Mouse (Mus musculus): ENCODE measurements around the gene Spg7. TPM values are rescaled to one million over a fixed set of nuclear protein-coding genes. Genes with fewer than 3 reads are reported as not detected.

Spg7 gene
- total and polyA plus RNA-seq, 3 experiments, result 28.9 to 36.0 TPM; not detected in 1

DNA sequence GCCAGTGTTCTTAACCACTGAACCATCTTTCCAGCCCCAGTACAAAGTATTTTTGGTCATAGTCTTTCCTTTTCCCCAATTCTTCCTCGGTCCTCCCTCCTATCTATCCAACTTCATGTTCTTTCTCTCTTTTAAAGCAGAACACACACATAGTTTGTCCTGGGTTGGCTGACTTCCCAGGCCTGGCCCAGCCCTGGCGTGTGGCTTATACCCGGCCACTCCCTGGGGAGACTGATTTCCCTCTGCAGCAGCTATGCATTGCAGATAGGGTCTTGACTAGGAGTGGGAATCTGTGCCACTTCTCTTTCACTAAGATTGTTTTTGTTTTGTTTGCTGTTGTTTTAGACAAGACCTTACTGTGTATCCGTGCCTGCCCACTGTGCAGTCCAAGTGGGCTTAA lies 8.4 kb downstream of the Spg7 start:
- Histone ChIP-seq H3K79me2 (ENCODE audit: control insufficient read depth, insufficient read depth, low read length, poor library complexity) (peaks cover 12% of the 10 kb centered on the region), H3K9me3 (replicated peaks; ENCODE audit: insufficient read depth, low read length) (no peaks in the 10 kb centered on the region), H3K9ac (ENCODE audit: control insufficient read depth, low read depth, low read length, poor library complexity, severe bottlenecking) (no peak overlapping the region), H3K27ac (ENCODE audit: control insufficient read depth, low read depth, low read length) (no peak overlapping the region), H3K27me3 (ENCODE audit: control insufficient read depth in 1 of 2, insufficient read depth in 2 of 2, low read length in 2 of 2) (no peaks in the 10 kb centered on the region), H3K4me1 (ENCODE audit: control insufficient read depth in 1 of 2, insufficient read depth in 2 of 2, low read length in 2 of 2) (peaks cover 0 to 8% of the 10 kb centered on the region in 2 experiments; a peak in 3 of 4 replicates), H3K4me3 (ENCODE audit: control insufficient read depth in 1 of 2, insufficient read depth in 1 of 2, low read depth in 2 of 2, low read length in 2 of 2) (no peak overlapping the region), H3K36me3 (ENCODE audit: control insufficient read depth in 1 of 2, insufficient read depth in 2 of 2, low read length in 2 of 2) (peaks cover 3 to 10% of the 10 kb centered on the region in 2 experiments)
- no peak for DNase-seq (ENCODE audit: low read depth, low spot score)
- no peak for TF ChIP-seq MAX (IDR thresholded peaks at IDR 0.05; ENCODE audit: low read length)
- no peak for TF ChIP-seq MYC (IDR thresholded peaks at IDR 0.05; ENCODE audit: low read depth, low read length)
- no peak for TF ChIP-seq ETS1 (IDR thresholded peaks at IDR 0.05; ENCODE audit: low read depth, low read length)
- TF ChIP-seq MYB (IDR thresholded peaks at IDR 0.05; ENCODE audit: low read depth, low read length), result no peak
- TF ChIP-seq TBP (IDR thresholded peaks at IDR 0.05; ENCODE audit: low read depth, low read length), result no peak
- no peak for TF ChIP-seq ELF1 (IDR thresholded peaks at IDR 0.05; ENCODE audit: low read depth, low read length)
- TF ChIP-seq MEF2A (IDR thresholded peaks at IDR 0.05; ENCODE audit: extremely low read depth, insufficient replicate concordance, low read depth, low read length, poor library complexity, severe bottlenecking), result no peak
- TF ChIP-seq TCF12 (IDR thresholded peaks at IDR 0.05; ENCODE audit: low read depth, low read length), result no peak
- TF ChIP-seq RAD21 (IDR thresholded peaks at IDR 0.05; ENCODE audit: low read depth, low read length), result no peak
- no peak for TF ChIP-seq E2F4 (IDR thresholded peaks at IDR 0.05; ENCODE audit: borderline replicate concordance, low read depth, low read length)
- TF ChIP-seq RCOR1 (IDR thresholded peaks at IDR 0.05; ENCODE audit: low read depth, low read length), result no peak
- TF ChIP-seq GATA1 (IDR thresholded peaks at IDR 0.05; ENCODE audit: low read depth, low read length), result no peak
- TF ChIP-seq NELFE (IDR thresholded peaks at IDR 0.05; ENCODE audit: low read depth, low read length), result no peak
- TF ChIP-seq CHD2 (IDR thresholded peaks at IDR 0.05; ENCODE audit: low read length), result no peak

DNA sequence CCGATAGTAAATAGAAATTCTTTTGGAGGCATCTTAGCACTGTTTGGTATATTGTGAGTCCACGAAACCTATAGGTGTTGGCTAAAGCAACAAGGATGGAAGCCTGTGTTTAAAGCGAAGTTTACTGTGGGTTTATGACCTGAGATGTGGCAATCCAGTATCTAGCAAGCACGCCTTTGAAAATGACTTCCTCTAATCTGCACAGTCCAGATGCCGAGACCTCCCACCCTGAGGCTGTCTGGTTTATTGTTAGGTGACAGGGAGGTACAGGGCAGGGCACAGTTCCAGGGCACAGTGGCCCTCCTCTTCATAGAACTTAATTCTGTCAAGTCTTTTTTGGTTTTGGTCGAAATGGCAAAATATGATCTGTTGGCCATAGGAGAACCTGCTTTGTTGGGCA lies 14.5 kb downstream of the Spg7 start:
- H3K4me1 ChIP-seq (ENCODE audit: control insufficient read depth in 1 of 2, insufficient read depth in 2 of 2, low read length in 2 of 2), result no peaks in the 10 kb centered on the region
- H3K79me2 ChIP-seq (ENCODE audit: control insufficient read depth, insufficient read depth, low read length, poor library complexity), result no peaks in the 10 kb centered on the region
- no peaks in the 10 kb centered on the region for H3K27me3 ChIP-seq (ENCODE audit: control insufficient read depth in 1 of 2, insufficient read depth in 2 of 2, low read length in 2 of 2)
- H3K4me3 ChIP-seq (ENCODE audit: control insufficient read depth in 1 of 2, insufficient read depth in 1 of 2, low read depth in 2 of 2, low read length in 2 of 2), result no peak overlapping the region
- no peaks in the 10 kb centered on the region for H3K9me3 ChIP-seq (replicated peaks; ENCODE audit: insufficient read depth, low read length)
- no peak overlapping the region for H3K27ac ChIP-seq (ENCODE audit: control insufficient read depth, low read depth, low read length)
- peak; percentile 66 for DNase-seq (ENCODE audit: low read depth, low spot score)
- H3K36me3 ChIP-seq (ENCODE audit: control insufficient read depth in 1 of 2, insufficient read depth in 2 of 2, low read length in 2 of 2), result peaks cover 0 to 3% of the 10 kb centered on the region in 2 experiments; a peak in 2 of 4 replicates
- TF ChIP-seq SMC3 (IDR thresholded peaks at IDR 0.05; ENCODE audit: low read depth, low read length) (no peak), E2F4 (IDR thresholded peaks at IDR 0.05; ENCODE audit: borderline replicate concordance, low read depth, low read length) (no peak), TCF12 (IDR thresholded peaks at IDR 0.05; ENCODE audit: low read depth, low read length) (no peak), GABPA (IDR thresholded peaks at IDR 0.05; ENCODE audit: low read depth, low read length) (no peak), TAL1 (IDR thresholded peaks at IDR 0.05; ENCODE audit: low read length) (peak; percentile 63), NRF1 (IDR thresholded peaks at IDR 0.05; ENCODE audit: insufficient read depth, low read depth, low read length, poor library complexity, severe bottlenecking) (no peak), ZC3H11A (IDR thresholded peaks at IDR 0.05; ENCODE audit: low read depth, low read length) (no peak), JUND (IDR thresholded peaks at IDR 0.05; ENCODE audit: low read depth, low read length) (no peak), ELF1 (IDR thresholded peaks at IDR 0.05; ENCODE audit: low read depth, low read length) (no peak), KAT2A (conservative IDR thresholded peaks at IDR 0.05; ENCODE audit: low read depth, low read length) (no peak), CHD1 (IDR thresholded peaks at IDR 0.05; ENCODE audit: low read depth, low read length) (no peak), MYC (IDR thresholded peaks at IDR 0.05; ENCODE audit: low read depth, low read length) (no peak), MAZ (IDR thresholded peaks at IDR 0.05; ENCODE audit: low read depth, low read length) (no peak), EP300 (IDR thresholded peaks at IDR 0.05; ENCODE audit: low read depth in 1 of 2, low read length in 2 of 2) (0 out of 4 replicates have a peak, but pooled peaks of 1 of the 2 experiments have one; percentile 22), UBTF (IDR thresholded peaks at IDR 0.05; ENCODE audit: borderline replicate concordance, insufficient read depth, low read depth, low read length) (no peak), SIN3A (IDR thresholded peaks at IDR 0.05; ENCODE audit: low read length) (no peak), MAFK (IDR thresholded peaks at IDR 0.05; ENCODE audit: borderline replicate concordance, low read depth, low read length) (no peak)
- no peak overlapping the region for H3K9ac ChIP-seq (ENCODE audit: control insufficient read depth, low read depth, low read length, poor library complexity, severe bottlenecking)

All from MEL (cell line).